Comparison of ENCODE assay signal across 12 mouse cellular contexts in the genomic region with DNA sequence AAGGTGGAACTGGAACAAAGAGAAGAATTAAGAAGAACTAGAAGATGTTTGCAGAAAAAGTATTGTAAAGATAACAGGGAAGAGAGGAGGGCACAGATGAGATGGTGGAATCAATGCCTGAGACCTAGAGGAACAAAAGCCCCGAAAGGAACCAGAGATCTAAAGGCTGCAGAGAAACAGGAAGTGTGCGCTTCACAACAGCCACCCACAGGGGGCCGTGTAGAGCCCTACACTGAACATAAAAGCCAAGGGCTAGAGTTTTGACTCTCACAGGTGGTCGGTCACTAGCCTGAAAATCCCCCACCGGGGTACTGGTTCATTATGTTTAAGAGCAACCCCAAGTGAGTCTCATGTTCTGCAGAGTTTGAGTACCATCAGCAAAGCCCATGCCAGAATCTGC. TPM values are rescaled to one million over a fixed set of nuclear protein-coding genes. Genes with fewer than 3 reads are reported as not detected.
A peak's percentile ranks its signal among the peaks of the same experiment; 100 is the strongest.
DNase-seq lines count a peak whose midpoint lies in the region; ATAC-seq and TF ChIP-seq lines count a peak whose summit lies in the region.
"Had no signal": no experiment of that assay in that cellular context is flagged by ENCODE, and none has a peak within 500 bp of the region (broad histone marks: within the 10 kb centered on the region; RNA-seq: fewer than 3 reads in every experiment).

No protein-coding gene starts in this region.

- H3K9ac ChIP-seq in kidney, postnatal 0 days (ENCODE audit: low read depth, low read length), result no peak overlapping the region
- H3K9ac ChIP-seq: embryonic facial prominence, embryonic 12.5 days; forebrain, postnatal 0 days; hindbrain, embryonic 15.5 days had no signal

- POLR2A ChIA-PET in Patski (lab: Charles Lee), result interaction anchor here (2.5 kb wide), 1 partner anchor 152 kb away, joined by 24 read pairs; a partner anchor contains a TSS

- H3K27me3 ChIP-seq in kidney, postnatal 0 days (ENCODE audit: insufficient read depth, low read length), result no peaks in the 10 kb centered on the region
- no peaks in the 10 kb centered on the region for H3K27me3 ChIP-seq in Patski
- H3K27me3 ChIP-seq: embryonic facial prominence, embryonic 12.5 days; hindbrain, embryonic 15.5 days had no signal

- H3K4me1 ChIP-seq in kidney, postnatal 0 days (replicated peaks; ENCODE audit: insufficient read depth, low read length), result no peaks in the 10 kb centered on the region
- H3K4me1 ChIP-seq: embryonic facial prominence, embryonic 12.5 days; hindbrain, embryonic 15.5 days had no signal

- ATAC-seq in kidney, postnatal 0 days (replicated peaks; ENCODE audit: low FRiP score, low read depth), result no peak
- ATAC-seq in Patski, result no peak
- peak; percentile 57 for ATAC-seq in neutrophil, adult 5-6 weeks (ENCODE audit: extremely low read depth, insufficient number of reproducible peaks, low FRiP score, poor library complexity, severe bottlenecking)
- ATAC-seq: forebrain, postnatal 0 days had no signal

- H3K4me3 ChIP-seq in kidney, postnatal 0 days (replicated peaks; ENCODE audit: low read depth, low read length), result no peak overlapping the region
- H3K4me3 ChIP-seq: embryonic facial prominence, embryonic 12.5 days; hindbrain, embryonic 15.5 days had no signal

- no peaks in the 10 kb centered on the region for H3K9me3 ChIP-seq in kidney, postnatal 0 days (replicated peaks; ENCODE audit: low read length)
- H3K9me3 ChIP-seq: embryonic facial prominence, embryonic 12.5 days; hindbrain, embryonic 15.5 days had no signal

- in situ Hi-C loops in Patski (cut with MboI; ENCODE audit: low pct_unique_long_range_greater_than_20kb), result loop anchor here (5.0 to 25.0 kb wide), 3 partner anchors 155 to 445 kb away; a partner anchor contains a TSS

- no peak overlapping the region for H3K4me2 ChIP-seq in kidney, postnatal 0 days (ENCODE audit: low read length)
- H3K4me2 ChIP-seq: embryonic facial prominence, embryonic 12.5 days; hindbrain, embryonic 15.5 days had no signal

- no peak overlapping the region for H3K27ac ChIP-seq in kidney, postnatal 0 days
- H3K27ac ChIP-seq: embryonic facial prominence, embryonic 12.5 days; hindbrain, embryonic 15.5 days had no signal

- WGBS in kidney, postnatal 0 days, result 74% methylated on average over 5 of the region's 5 CpGs

- no peak for DNase-seq in kidney, postnatal 0 days (ENCODE audit: low spot score)
- no peak for DNase-seq in kidney, postnatal 36 days
- peak; percentile 61 for DNase-seq in B cell, adult 2 months
- DNase-seq in Patski (ENCODE audit: low read depth, low spot score), result no peak
- no peak for DNase-seq in urinary bladder, postnatal 10 days (ENCODE audit: low spot score)
- DNase-seq in layer of hippocampus, postnatal 36 days, result no peak
- DNase-seq in kidney, adult 9 months, result no peak
- DNase-seq: forebrain, postnatal 0 days; spleen, adult 18-20 months had no signal

- no peaks in the 10 kb centered on the region for H3K36me3 ChIP-seq in kidney, postnatal 0 days (ENCODE audit: insufficient read depth, low read length)
- H3K36me3 ChIP-seq: embryonic facial prominence, embryonic 12.5 days; hindbrain, embryonic 15.5 days had no signal

- peak; percentile 35; the same call in 1 of the 2 replicates for TF ChIP-seq CTCF in kidney, postnatal 0 days (IDR thresholded peaks at IDR 0.05; ENCODE audit: low read depth)
- peak; percentile 68 for TF ChIP-seq CTCF in Patski (IDR thresholded peaks at IDR 0.05)

- CTCF ChIA-PET in Patski (lab: Charles Lee), result interaction anchor here (0.9 to 4.7 kb wide), 5 partner anchors 9 to 153 kb away, joined by 3 to 142 read pairs (median 7); a partner anchor contains a TSS

RNA-seq across cellular contexts. Expression of a gene that starts 11.0 kb away (rescaled TPM):
- polyA plus RNA-seq in kidney, postnatal 0 days (2015; fragmentation: Nextera tagmentation; extraction: Ambion mirVana), result 8.1 and 8.2 TPM in 2 replicates
- 4.0 TPM for polyA plus RNA-seq in Patski (2021)
- 102 and 108 TPM in 2 replicates for total RNA-seq in neutrophil, adult 5-6 weeks (2017)
- total RNA-seq in layer of hippocampus, postnatal 36 days (2021), result 1 to 10 TPM; 4.4 to 7.0 TPM

Comparison
In these comparisons a context has a peak if more than half of its experiments do, and no peak if none do; other contexts are left out.
1. DNase-seq: peak in B cell, adult 2 months (2 of 2); none in kidney, postnatal 0 days (single experiment), kidney, postnatal 36 days (0 of 2), Patski (single experiment), urinary bladder, postnatal 10 days (single experiment), layer of hippocampus, postnatal 36 days (0 of 2) and kidney, adult 9 months (single experiment).
2. RNA of a gene that starts 11.0 kb away (total RNA-seq): 102 to 108 TPM in neutrophil, adult 5-6 weeks; 4.4 to 7.0 TPM in layer of hippocampus, postnatal 36 days; every median in the first group is over 10 times any median in the second.